Mouse (Mus musculus) midbrain, postnatal 0 days (tissue): ENCODE data around the gene Cacna1b. TPM values are rescaled to one million over a fixed set of nuclear protein-coding genes. Genes with fewer than 3 reads are reported as not detected.

Experiments
- ATAC-seq: fragments of 200-750 bp; cut with Nextera tagmentation; 2 replicates; pipeline ENCODE4 v1.8.0; 2017; ENCODE audit warnings: moderate number of reproducible peaks, mild to moderate bottlenecking, moderate TSS enrichment, moderate library complexity; ENCODE audit not compliant: low FRiP score
- DNase-seq: peaks from one replicate; pipeline ENCODE4 v3.0.0-alpha.2; 2015; ENCODE audit warnings: low spot score
- H3K27ac ChIP-seq: fragments of 300-500 bp; sonication (generic); 2 replicates; pipeline ENCODE4 v1.5.1; 2014; ENCODE audit warnings: low read depth, mild to moderate bottlenecking, low read length, mixed read lengths
- H3K27me3 ChIP-seq: fragments of 300-500 bp; sonication (generic); 2 replicates; pipeline ENCODE4 v1.6.1; 2014; ENCODE audit warnings: low read length, control low read depth, mixed read lengths; ENCODE audit not compliant: insufficient read depth
- H3K36me3 ChIP-seq: fragments of 300-500 bp; sonication (generic); 2 replicates; pipeline ENCODE4 v1.6.1; 2014; ENCODE audit warnings: low read length, control low read depth, mixed read lengths; ENCODE audit not compliant: insufficient read depth
- H3K4me1 ChIP-seq: fragments of 300-500 bp; sonication (generic); 2 replicates; pipeline ENCODE4 v1.6.1; 2014; ENCODE audit warnings: mild to moderate bottlenecking, control low read depth, antibody characterized with exemption, low read length, mixed read lengths; ENCODE audit not compliant: insufficient read depth
- H3K4me2 ChIP-seq: fragments of 300-500 bp; sonication (generic); 2 replicates; pipeline ENCODE4 v1.6.1; 2014; ENCODE audit warnings: low read depth, mild to moderate bottlenecking, low read length, mixed read lengths; ENCODE audit not compliant: poor library complexity, severe bottlenecking
- H3K4me3 ChIP-seq: fragments of 300-500 bp; sonication (generic); 2 replicates; pipeline ENCODE4 v1.5.1; 2014; ENCODE audit warnings: low read depth, mild to moderate bottlenecking, low read length, moderate library complexity
- H3K9ac ChIP-seq: fragments of 300-500 bp; sonication (generic); replicated peaks from 2 replicates; pipeline ENCODE4 v1.6.1; 2014; ENCODE audit warnings: mild to moderate bottlenecking, low read length, moderate library complexity, mixed read lengths; ENCODE audit not compliant: poor library complexity, severe bottlenecking
- H3K9me3 ChIP-seq: fragments of 300-500 bp; sonication (generic); 2 replicates; pipeline ENCODE4 v1.6.1; 2016; ENCODE audit warnings: low read length, control low read depth
- CTCF ChIP-seq: IDR thresholded peaks from 2 replicates; pipeline ENCODE4 v1.5.1; 2016; ENCODE audit warnings: antibody characterized with exemption, mild to moderate bottlenecking
- WGBS: fragments of 180-500 bp; shearing (Covaris S2); extraction: QIAGEN DNeasy Blood & Tissue Kit; methylation state at CpG from one replicate; pipeline ENCODE4 v1.1.7; 2014; 5-methylcytosine and 5-hydroxymethylcytosine counted together
- polyA plus RNA-seq: library from polyadenylated mRNA; unstranded; fragments of >200 nt; fragmentation: Nextera tagmentation; extraction: Ambion mirVana; gene quantifications from 2 replicates; pipeline ENCODE4 v1.2.1, GENCODE M21; 2015
- total RNA-seq: library from RNA; depleted of rRNA; stranded (reverse); fragments of >200 nt; gene quantifications from 2 replicates; pipeline ENCODE4 v1.2.3, GENCODE M21; 2014

The Cacna1b gene
- total and polyA plus RNA-seq, 2 experiments from 2014 or later = 13.3 to 97.6 TPM

DNA sequence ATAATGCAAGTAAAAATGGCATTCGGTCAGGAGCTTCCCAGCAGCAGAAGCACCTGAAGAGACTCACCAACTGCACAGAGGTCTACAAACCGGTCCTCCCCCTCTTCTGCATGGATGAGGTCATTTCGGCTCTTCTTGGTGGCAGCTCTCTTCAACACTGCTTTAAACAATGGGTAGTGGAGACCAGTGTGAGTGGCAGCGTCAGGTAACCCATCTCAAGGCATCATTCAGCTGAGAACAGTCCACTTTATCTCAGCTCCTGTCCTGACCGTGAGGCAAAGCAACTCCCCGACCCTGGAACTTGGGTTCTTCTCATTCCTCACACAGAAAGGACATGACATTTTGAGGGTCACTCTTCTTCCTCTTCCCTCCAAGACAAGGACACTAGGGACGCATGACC is 45.0 kb downstream of the Cacna1b start:
- Histone ChIP-seq H3K4me3 (no peak overlapping the region), H3K4me1 (no peaks in the 10 kb centered on the region), H3K4me2 (no peak overlapping the region), H3K27ac (no peak overlapping the region), H3K27me3 (no peaks in the 10 kb centered on the region), H3K9me3 (no peaks in the 10 kb centered on the region), H3K36me3 (peaks cover 35% of the 10 kb centered on the region), H3K9ac (no peak overlapping the region)
- no peak for TF ChIP-seq CTCF
- DNase-seq (no peak), ATAC-seq (no peak)
- 86% methylated on average over 7 of the region's 7 CpGs for WGBS

GRCm38 (mm10) chr2:24717461-24717860 is 45.5 kb downstream of the Cacna1b start:
- H3K27me3 ChIP-seq = no peaks in the 10 kb centered on the region
- no peak overlapping the region for H3K27ac ChIP-seq
- TF ChIP-seq CTCF = no peak
- no peak overlapping the region for H3K4me3 ChIP-seq
- no peak overlapping the region for H3K9ac ChIP-seq
- H3K4me2 ChIP-seq = no peak overlapping the region
- DNase-seq = no peak
- no peak for ATAC-seq
- no peaks in the 10 kb centered on the region for H3K9me3 ChIP-seq
- H3K4me1 ChIP-seq = no peaks in the 10 kb centered on the region
- 93% methylated on average over 4 of the region's 4 CpGs for WGBS
- peaks cover 35% of the 10 kb centered on the region for H3K36me3 ChIP-seq

GRCm38 (mm10) chr2:24705929-24706328 is 57.0 kb downstream of the Cacna1b start:
- ATAC-seq = peak; percentile 64; the same call in 1 of the 2 replicates
- Histone ChIP-seq H3K27ac (no peak overlapping the region), H3K36me3 (peaks cover 51% of the 10 kb centered on the region), H3K9me3 (no peaks in the 10 kb centered on the region), H3K4me2 (no peak overlapping the region), H3K27me3 (no peaks in the 10 kb centered on the region), H3K9ac (no peak overlapping the region), H3K4me1 (no peaks in the 10 kb centered on the region), H3K4me3 (no peak overlapping the region)
- TF ChIP-seq CTCF = no peak
- WGBS = 84% methylated on average over 10 of the region's 10 CpGs
- no peak for DNase-seq

DNA sequence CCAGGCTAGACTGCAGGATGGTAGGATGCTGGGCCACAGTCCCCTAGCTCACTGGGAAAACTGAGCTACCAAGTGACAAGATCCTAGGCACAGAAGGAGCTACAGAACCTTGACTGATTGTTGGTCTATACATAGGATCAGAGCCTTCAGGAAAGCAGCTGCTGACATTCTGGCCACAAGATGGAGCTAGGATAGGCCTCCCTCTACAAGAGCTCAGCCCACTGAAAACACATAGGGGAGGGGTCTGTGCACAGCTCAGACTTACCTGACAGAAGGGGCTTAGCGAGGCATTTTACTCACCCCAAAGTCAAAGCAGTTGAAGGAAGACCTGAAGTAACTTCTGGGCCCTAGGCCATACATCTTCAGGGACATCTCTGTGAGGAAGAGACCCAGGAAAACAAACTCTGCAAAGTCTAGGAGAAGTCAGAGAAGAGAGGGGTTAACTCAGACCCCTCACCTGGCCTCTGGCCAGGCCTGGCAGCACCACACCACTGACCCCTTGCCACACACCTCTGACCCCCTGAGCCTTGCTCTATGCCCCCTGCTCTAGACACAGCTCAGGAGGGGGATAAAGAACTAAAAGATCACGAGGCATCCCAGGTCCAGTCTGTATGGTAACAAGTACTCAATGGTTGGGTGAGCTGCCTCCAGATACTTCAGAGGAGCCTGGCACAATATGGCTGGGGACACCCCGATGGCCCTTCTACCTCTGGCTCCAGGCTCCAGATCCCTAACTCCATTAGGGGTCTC is 60.6 kb downstream of the Cacna1b start:
- no peak for ATAC-seq
- peak; percentile 44 for TF ChIP-seq CTCF
- DNase-seq = no peak
- peaks cover 81% of the 10 kb centered on the region for H3K36me3 ChIP-seq
- H3K4me3 ChIP-seq = no peak overlapping the region
- no peak overlapping the region for H3K27ac ChIP-seq
- WGBS = 80% methylated on average over 3 of the region's 3 CpGs
- H3K4me1 ChIP-seq = no peaks in the 10 kb centered on the region
- no peak overlapping the region for H3K9ac ChIP-seq
- no peaks in the 10 kb centered on the region for H3K27me3 ChIP-seq
- H3K9me3 ChIP-seq = no peaks in the 10 kb centered on the region
- H3K4me2 ChIP-seq = no peak overlapping the region

- DNase-seq (no peak), ATAC-seq (no peak)
- H3K4me2 ChIP-seq = no peak overlapping the region
Observed at GRCm38 (mm10) chr2:24697281-24697980, 65.5 kb downstream of the Cacna1b start.

GRCm38 (mm10) chr2:24692371-24692770 is 70.6 kb downstream of the Cacna1b start:
- no peak overlapping the region for H3K4me2 ChIP-seq
- H3K9ac ChIP-seq = no peak overlapping the region
- no peak for TF ChIP-seq CTCF
- no peak overlapping the region for H3K27ac ChIP-seq
- peaks cover 36% of the 10 kb centered on the region for H3K36me3 ChIP-seq
- no peaks in the 10 kb centered on the region for H3K9me3 ChIP-seq
- ATAC-seq (no peak), DNase-seq (no peak)
- H3K4me3 ChIP-seq = no peak overlapping the region
- H3K4me1 ChIP-seq = no peaks in the 10 kb centered on the region
- H3K27me3 ChIP-seq = no peaks in the 10 kb centered on the region
- WGBS = 100% methylated on average over 2 of the region's 2 CpGs

More at GRCm38 (mm10) chr2:24697281-24697980, 65.5 kb downstream of the Cacna1b start:
- H3K27me3 ChIP-seq = no peaks in the 10 kb centered on the region
- no peaks in the 10 kb centered on the region for H3K4me1 ChIP-seq
- no peak overlapping the region for H3K27ac ChIP-seq
- WGBS = 90% methylated on average over 8 of the region's 8 CpGs
- no peaks in the 10 kb centered on the region for H3K9me3 ChIP-seq
- no peak for TF ChIP-seq CTCF
- no peak overlapping the region for H3K4me3 ChIP-seq
- no peak overlapping the region for H3K9ac ChIP-seq
- peaks cover 47% of the 10 kb centered on the region for H3K36me3 ChIP-seq
